ENCODE assay signal across 8 mouse cellular contexts in the genomic region with DNA sequence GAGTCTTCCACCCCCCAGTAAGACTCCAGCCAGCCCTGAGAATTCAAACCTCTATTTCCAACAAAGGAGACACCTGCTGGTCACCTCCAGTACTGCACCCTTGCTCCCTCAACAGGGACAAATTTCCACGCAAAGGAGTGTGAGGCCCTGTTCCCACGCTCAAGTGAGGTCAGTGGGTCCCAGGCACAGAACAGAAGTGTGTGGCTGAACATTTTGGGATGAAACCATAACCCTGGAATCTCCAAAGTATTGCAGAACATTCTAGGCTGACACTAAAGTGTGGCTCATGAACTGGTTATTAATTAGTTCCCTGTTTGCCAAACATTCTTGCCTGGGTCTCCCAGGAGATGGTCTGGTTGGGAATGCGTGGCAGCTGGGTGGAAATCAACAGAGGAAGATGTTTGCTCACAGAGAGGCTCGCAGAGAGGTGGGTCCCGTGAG. TPM values are rescaled to one million over a fixed set of nuclear protein-coding genes. Genes with fewer than 3 reads are reported as not detected.
DNase-seq lines count a peak whose midpoint lies in the region; ATAC-seq and TF ChIP-seq lines count a peak whose summit lies in the region.

No protein-coding gene starts in this region.

- no peak overlapping the region for H3K9ac ChIP-seq in ES-E14 (ENCODE audit: insufficient read depth, low read depth, low read length, poor library complexity, severe bottlenecking)
- H3K9ac ChIP-seq in kidney, embryonic 16.5 days (replicated peaks; ENCODE audit: low read length), result no peak overlapping the region

- in situ Hi-C loops in ES-E14 (cut with MboI; ENCODE audit: low sequenced_read_pairs in 2 of 2, unreplicated experiment in 2 of 2), result no loop called here

- no peaks in the 10 kb centered on the region for H3K36me3 ChIP-seq in ES-E14 (ENCODE audit: control insufficient read depth, insufficient read depth, low read length, poor library complexity, severe bottlenecking)
- no peaks in the 10 kb centered on the region for H3K36me3 ChIP-seq in kidney, embryonic 16.5 days (ENCODE audit: insufficient read depth, low read length)

- no peak overlapping the region for H3K4me2 ChIP-seq in kidney, embryonic 16.5 days (replicated peaks; ENCODE audit: low read depth, low read length)

- H3K9me3 ChIP-seq in ES-E14 (ENCODE audit: control insufficient read depth, insufficient read depth, low read depth, low read length), result no peaks in the 10 kb centered on the region
- no peaks in the 10 kb centered on the region for H3K9me3 ChIP-seq in kidney, embryonic 16.5 days (ENCODE audit: low read length)

- H3K27ac ChIP-seq in ES-E14 (ENCODE audit: insufficient read depth, low read depth, low read length, poor library complexity, severe bottlenecking), result no peak overlapping the region
- peak overlapping the region; percentile 81 for H3K27ac ChIP-seq in kidney, embryonic 16.5 days (ENCODE audit: low read length)

- H3K4me3 ChIP-seq in ES-E14 (ENCODE audit: insufficient read depth in 1 of 2, low read depth in 1 of 2, low read length in 2 of 2, poor library complexity in 1 of 2, severe bottlenecking in 1 of 2), result no peak overlapping the region
- H3K4me3 ChIP-seq in kidney, embryonic 16.5 days (ENCODE audit: low read length), result no peak overlapping the region

- WGBS in kidney, embryonic 16.5 days, result 44% methylated on average over 5 of the region's 5 CpGs

- H3K4me1 ChIP-seq in ES-E14 (ENCODE audit: control insufficient read depth in 2 of 2, insufficient read depth in 2 of 2, low read length in 2 of 2, poor library complexity in 1 of 2), result no peaks in the 10 kb centered on the region
- peaks cover 17% of the 10 kb centered on the region for H3K4me1 ChIP-seq in kidney, embryonic 16.5 days (ENCODE audit: insufficient read depth, low read length)

- ATAC-seq in kidney, embryonic 16.5 days (ENCODE audit: low FRiP score, low TSS enrichment), result no peak

- H3K27me3 ChIP-seq in kidney, embryonic 16.5 days (ENCODE audit: insufficient read depth, low read length), result no peaks in the 10 kb centered on the region

- peak; percentile 42 for DNase-seq in A20 (ENCODE audit: low read depth, low spot score)
- peak; percentile 47 for DNase-seq in ES-E14 (ENCODE audit: low read depth, low spot score)
- peak; percentile 67 to 73 for DNase-seq in cerebellum, adult 18-20 months
- DNase-seq in gastrocnemius, postnatal 25 days, result peak; percentile 53
- DNase-seq in lung, adult 18-20 months, result peak; percentile 74 to 83
- DNase-seq in right cerebral cortex, adult 2 months (ENCODE audit: low spot score in 2 of 2), result peak; percentile 72 to 73
- DNase-seq in urinary bladder, postnatal 10 days (ENCODE audit: low spot score), result peak; percentile 57

TF ChIP-seq in ES-E14, 5 proteins besides CTCF, POLR2A, EP300 and RAD21:
- TF ChIP-seq CHD2 (IDR thresholded peaks at IDR 0.05; ENCODE audit: low read depth, low read length), result no peak
- TF ChIP-seq ZNF384 (IDR thresholded peaks at IDR 0.05; ENCODE audit: low read depth, low read length), result no peak
- TF ChIP-seq ZC3H11A (IDR thresholded peaks at IDR 0.05; ENCODE audit: borderline replicate concordance, low read depth, low read length), result no peak
- no peak for TF ChIP-seq MAFK (IDR thresholded peaks at IDR 0.05; ENCODE audit: insufficient read depth, low read depth, low read length)
- no peak for TF ChIP-seq HCFC1 (IDR thresholded peaks at IDR 0.05; ENCODE audit: borderline replicate concordance, insufficient read depth, low read length)

RNA-seq across cellular contexts. Expression of a gene that starts 6.6 kb away (rescaled TPM):
- 0.32 and 0.98 TPM in 2 replicates for total RNA-seq in ES-E14 (2012; rRNA removed)
- total RNA-seq in gastrocnemius, postnatal 25 days (2021), result 1 to 10 TPM in 1 of 2 experiments, under 1 TPM in 1; 0.75 to 1.5 TPM
- polyA plus RNA-seq in kidney, embryonic 16.5 days (2015; fragmentation: Nextera tagmentation; extraction: Ambion mirVana), result 1.9 and 2.6 TPM in 2 replicates
